Mouse (Mus musculus) limb, embryonic 11.5 days (tissue): ENCODE data around the gene Bend5. TPM values are rescaled to one million over a fixed set of nuclear protein-coding genes. Genes with fewer than 3 reads are reported as not detected.

ENCODE experiments used
- ATAC-seq: fragments of 200-750 bp; cut with Nextera tagmentation; 2 replicates; pipeline ENCODE4 v1.8.0; 2017; ENCODE audit warnings: low read depth; ENCODE audit not compliant: insufficient number of reproducible peaks, low FRiP score, low TSS enrichment
- DNase-seq: peaks from one replicate; pipeline ENCODE4 v3.0.0-alpha.2; 2015; ENCODE audit warnings: low spot score
- H3K27ac ChIP-seq: fragments of 300-500 bp; sonication (generic); replicated peaks from 2 replicates; pipeline ENCODE4 v1.5.1; 2014; ENCODE audit warnings: low read depth, mild to moderate bottlenecking, low read length
- H3K27me3 ChIP-seq: fragments of 300-500 bp; sonication (generic); 2 replicates; pipeline ENCODE4 v1.6.1; 2014; ENCODE audit warnings: mild to moderate bottlenecking, low read length, mixed read lengths; ENCODE audit not compliant: control insufficient read depth, insufficient read depth
- H3K36me3 ChIP-seq: fragments of 300-500 bp; sonication (generic); 2 replicates; pipeline ENCODE4 v1.6.1; 2014; ENCODE audit warnings: mild to moderate bottlenecking, low read length, moderate library complexity, mixed read lengths; ENCODE audit not compliant: control insufficient read depth, insufficient read depth
- H3K4me1 ChIP-seq: fragments of 300-500 bp; sonication (generic); 2 replicates; pipeline ENCODE4 v1.6.1; 2014; ENCODE audit warnings: low read length, mixed read lengths; ENCODE audit not compliant: control insufficient read depth, insufficient read depth
- H3K4me2 ChIP-seq: fragments of 300-500 bp; sonication (generic); 2 replicates; pipeline ENCODE4 v1.6.1; 2014; ENCODE audit warnings: low read depth, mild to moderate bottlenecking, moderate library complexity; ENCODE audit not compliant: severe bottlenecking
- H3K4me3 ChIP-seq: fragments of 300-500 bp; sonication (generic); 2 replicates; pipeline ENCODE4 v1.5.1; 2014; ENCODE audit warnings: low read depth, low read length
- H3K9ac ChIP-seq: fragments of 300-500 bp; sonication (generic); 2 replicates; pipeline ENCODE4 v1.6.1; 2014; ENCODE audit warnings: mild to moderate bottlenecking, low read length
- H3K9me3 ChIP-seq: fragments of 300-500 bp; sonication (generic); 2 replicates; pipeline ENCODE4 v1.6.1; 2016; ENCODE audit warnings: low read length; ENCODE audit not compliant: control insufficient read depth
- WGBS: fragments of 180-500 bp; shearing (Covaris S2); extraction: QIAGEN DNeasy Blood & Tissue Kit; methylation state at CpG from one replicate; pipeline ENCODE4 v1.1.7; 2014; 5-methylcytosine and 5-hydroxymethylcytosine counted together
- polyA plus RNA-seq: library from polyadenylated mRNA; unstranded; fragments of >200 nt; fragmentation: Nextera tagmentation; extraction: Ambion mirVana; gene quantifications from 2 replicates; pipeline ENCODE4 v1.2.1, GENCODE M21; 2014

Bend5 gene
- polyA plus RNA-seq, 1 experiment from 2014 or later, result 39.8 TPM

DNA sequence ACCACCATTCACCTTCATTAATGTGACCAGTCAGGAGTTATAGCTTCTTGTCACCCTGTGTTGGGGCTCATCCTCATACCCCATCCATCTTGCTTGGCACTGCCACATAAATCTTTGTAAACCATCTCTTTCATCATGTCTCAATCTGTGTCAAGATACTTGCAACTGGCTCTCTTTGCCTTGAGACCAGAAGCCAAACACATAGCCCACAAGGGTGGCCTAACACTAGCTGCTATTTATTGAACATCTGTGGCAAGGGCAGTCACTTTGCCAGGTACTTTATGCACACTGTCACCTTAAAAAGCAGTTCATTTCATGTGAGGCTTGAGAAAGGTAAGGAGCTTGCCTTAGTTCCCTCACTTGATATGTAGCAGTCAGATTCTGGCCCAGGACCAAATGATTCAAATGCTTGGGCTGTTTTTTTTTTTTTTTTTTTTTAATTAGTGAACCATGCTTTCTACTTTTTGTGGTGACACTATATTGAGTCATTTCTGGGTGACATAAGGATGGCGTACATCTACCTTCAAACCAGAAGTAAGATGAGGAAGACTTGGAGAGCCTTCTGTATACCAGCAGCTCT lies 9.7 kb downstream of the Bend5 start:
- H3K9ac ChIP-seq, result no peak overlapping the region
- H3K4me1 ChIP-seq, result no peaks in the 10 kb centered on the region
- H3K27me3 ChIP-seq, result no peaks in the 10 kb centered on the region
- DNase-seq, result no peak
- 95% methylated on average over 1 of the region's 1 CpGs for WGBS
- no peaks in the 10 kb centered on the region for H3K9me3 ChIP-seq
- no peak overlapping the region for H3K27ac ChIP-seq
- no peak overlapping the region for H3K4me3 ChIP-seq
- H3K36me3 ChIP-seq, result no peaks in the 10 kb centered on the region
- no peak for ATAC-seq
- H3K4me2 ChIP-seq, result no peak overlapping the region

DNA sequence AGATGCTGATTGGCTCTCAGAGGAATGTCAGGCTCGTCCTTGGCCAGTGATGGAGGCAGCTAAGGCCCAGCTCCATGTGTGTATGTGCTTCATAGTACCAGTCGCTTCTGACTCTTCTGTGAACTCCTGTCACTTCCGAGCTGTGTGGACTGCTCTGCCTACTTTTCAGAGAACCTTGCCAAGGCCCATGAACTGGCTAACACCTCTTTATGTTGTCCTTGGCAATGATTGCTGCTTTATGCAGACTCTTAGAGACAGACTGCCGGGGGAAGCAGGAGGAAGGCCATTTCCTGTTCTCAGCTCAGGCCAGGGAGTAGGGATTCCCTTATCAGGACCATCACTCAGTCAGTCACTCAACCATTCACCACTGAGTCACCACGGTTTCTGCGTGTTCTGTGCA lies 10.4 kb downstream of the Bend5 start:
- H3K27ac ChIP-seq, result no peak overlapping the region
- no peak for DNase-seq
- WGBS, result 71% methylated on average over 6 of the region's 6 CpGs
- no peak overlapping the region for H3K9ac ChIP-seq
- H3K36me3 ChIP-seq, result no peaks in the 10 kb centered on the region
- H3K4me1 ChIP-seq, result no peaks in the 10 kb centered on the region
- H3K4me3 ChIP-seq, result no peak overlapping the region
- H3K4me2 ChIP-seq, result no peak overlapping the region
- ATAC-seq, result no peak
- H3K27me3 ChIP-seq, result no peaks in the 10 kb centered on the region
- no peaks in the 10 kb centered on the region for H3K9me3 ChIP-seq

DNA sequence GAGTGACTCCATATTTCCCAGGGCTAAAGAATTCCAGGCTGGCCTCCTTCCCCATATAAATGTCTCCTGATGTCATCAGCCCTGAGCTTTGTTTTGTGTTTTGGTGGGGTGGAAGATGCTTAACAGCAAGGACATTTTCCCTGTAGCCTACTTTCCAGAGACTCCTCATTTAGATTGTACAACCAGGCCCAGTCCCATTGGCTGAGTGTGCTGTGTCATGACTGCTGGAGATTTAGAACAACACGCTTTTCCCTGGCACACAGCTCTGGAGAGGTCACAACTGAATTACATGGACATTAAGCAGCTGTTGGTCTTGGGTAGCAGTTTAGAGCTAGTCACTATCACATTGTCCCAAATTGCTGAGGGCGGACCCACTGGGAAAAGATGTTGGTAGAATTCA lies 16.4 kb downstream of the Bend5 start:
- no peak overlapping the region for H3K9ac ChIP-seq
- 92% methylated on average over 2 of the region's 2 CpGs for WGBS
- H3K27ac ChIP-seq, result no peak overlapping the region
- H3K27me3 ChIP-seq, result no peaks in the 10 kb centered on the region
- no peak overlapping the region for H3K4me3 ChIP-seq
- H3K9me3 ChIP-seq, result no peaks in the 10 kb centered on the region
- no peak for DNase-seq
- no peaks in the 10 kb centered on the region for H3K4me1 ChIP-seq
- peaks cover 7% of the 10 kb centered on the region; the same call in 1 of the 2 replicates for H3K36me3 ChIP-seq
- H3K4me2 ChIP-seq, result no peak overlapping the region
- ATAC-seq, result no peak

DNA sequence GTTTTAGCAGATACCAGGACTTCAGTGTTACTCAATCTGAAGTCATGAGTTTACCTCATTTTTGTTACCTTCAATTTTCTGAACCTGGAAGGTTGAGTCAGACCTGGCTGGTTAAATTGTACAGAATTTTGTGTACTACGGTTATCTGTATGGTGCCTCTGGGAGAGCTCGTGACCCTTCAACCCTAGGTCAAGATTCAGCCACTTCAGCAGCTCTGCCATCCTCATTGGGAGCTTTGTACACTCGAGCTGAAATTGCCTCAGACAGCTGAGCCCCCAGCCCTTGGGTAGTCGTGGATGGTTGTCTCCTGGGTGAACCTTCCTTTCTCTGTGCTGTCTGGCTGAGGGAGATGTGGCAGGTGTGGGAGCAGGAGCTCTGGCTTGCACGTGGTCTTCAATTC lies 17.2 kb downstream of the Bend5 start:
- Histone ChIP-seq H3K9ac (no peak overlapping the region), H3K4me3 (no peak overlapping the region), H3K9me3 (no peaks in the 10 kb centered on the region), H3K27ac (no peak overlapping the region), H3K4me1 (no peaks in the 10 kb centered on the region), H3K36me3 (peaks cover 7% of the 10 kb centered on the region; the same call in 1 of the 2 replicates), H3K27me3 (no peaks in the 10 kb centered on the region), H3K4me2 (no peak overlapping the region)
- no peak for DNase-seq
- WGBS, result 73% methylated on average over 5 of the region's 5 CpGs
- ATAC-seq, result no peak

DNA sequence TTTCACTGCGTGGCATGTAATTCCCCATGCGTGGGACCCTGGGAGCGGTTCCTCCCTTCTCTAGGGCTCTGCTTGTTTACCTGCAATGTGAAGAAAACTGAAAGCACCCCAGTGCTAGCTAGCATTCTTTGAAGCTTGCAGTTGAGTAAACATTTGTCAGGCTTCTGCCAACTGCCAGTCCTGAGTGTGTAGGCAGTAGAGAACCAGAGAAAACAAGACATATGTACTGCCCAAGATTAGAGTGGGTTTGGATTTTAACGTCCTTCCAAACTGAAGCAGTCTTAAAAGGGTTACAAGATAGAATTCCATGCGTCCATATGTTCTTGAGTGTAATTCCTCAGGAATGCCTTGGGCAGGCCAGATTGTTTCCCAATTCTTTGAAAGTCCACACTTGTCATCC lies 17.6 kb downstream of the Bend5 start:
- no peak overlapping the region for H3K4me3 ChIP-seq
- WGBS, result 89% methylated on average over 5 of the region's 5 CpGs
- no peaks in the 10 kb centered on the region for H3K27me3 ChIP-seq
- DNase-seq (no peak), ATAC-seq (no peak)
- H3K9me3 ChIP-seq, result no peaks in the 10 kb centered on the region
- H3K27ac ChIP-seq, result no peak overlapping the region
- H3K36me3 ChIP-seq, result peaks cover 7% of the 10 kb centered on the region; the same call in 1 of the 2 replicates
- no peak overlapping the region for H3K4me2 ChIP-seq
- no peak overlapping the region for H3K9ac ChIP-seq
- no peaks in the 10 kb centered on the region for H3K4me1 ChIP-seq

DNA sequence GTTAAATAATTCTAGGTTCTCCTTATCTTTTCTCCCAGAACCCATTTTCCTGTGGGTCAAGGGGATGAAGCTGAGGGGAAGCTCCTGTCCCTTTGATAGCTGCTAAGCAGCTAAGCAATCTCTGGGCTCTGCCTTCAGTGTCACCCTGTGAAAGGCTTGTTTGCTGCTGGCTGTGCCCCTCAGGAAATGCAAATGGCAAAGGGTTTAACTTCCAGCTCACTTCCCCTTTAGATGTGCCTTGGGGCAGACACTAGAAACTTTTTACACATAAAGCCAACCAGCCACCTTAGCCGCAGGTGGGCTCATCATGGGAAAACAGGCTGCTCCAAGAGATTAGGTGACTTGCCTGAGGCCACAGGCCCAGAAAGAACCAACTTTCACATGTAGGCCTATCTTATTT lies 26.9 kb downstream of the Bend5 start:
- Histone ChIP-seq H3K9ac (no peak overlapping the region), H3K4me1 (no peaks in the 10 kb centered on the region), H3K9me3 (no peaks in the 10 kb centered on the region), H3K27me3 (no peaks in the 10 kb centered on the region), H3K4me3 (no peak overlapping the region), H3K36me3 (no peaks in the 10 kb centered on the region; the same call in 1 of the 2 replicates), H3K27ac (no peak overlapping the region), H3K4me2 (no peak overlapping the region)
- DNase-seq, result no peak
- 81% methylated on average over 1 of the region's 1 CpGs for WGBS
- no peak for ATAC-seq

DNA sequence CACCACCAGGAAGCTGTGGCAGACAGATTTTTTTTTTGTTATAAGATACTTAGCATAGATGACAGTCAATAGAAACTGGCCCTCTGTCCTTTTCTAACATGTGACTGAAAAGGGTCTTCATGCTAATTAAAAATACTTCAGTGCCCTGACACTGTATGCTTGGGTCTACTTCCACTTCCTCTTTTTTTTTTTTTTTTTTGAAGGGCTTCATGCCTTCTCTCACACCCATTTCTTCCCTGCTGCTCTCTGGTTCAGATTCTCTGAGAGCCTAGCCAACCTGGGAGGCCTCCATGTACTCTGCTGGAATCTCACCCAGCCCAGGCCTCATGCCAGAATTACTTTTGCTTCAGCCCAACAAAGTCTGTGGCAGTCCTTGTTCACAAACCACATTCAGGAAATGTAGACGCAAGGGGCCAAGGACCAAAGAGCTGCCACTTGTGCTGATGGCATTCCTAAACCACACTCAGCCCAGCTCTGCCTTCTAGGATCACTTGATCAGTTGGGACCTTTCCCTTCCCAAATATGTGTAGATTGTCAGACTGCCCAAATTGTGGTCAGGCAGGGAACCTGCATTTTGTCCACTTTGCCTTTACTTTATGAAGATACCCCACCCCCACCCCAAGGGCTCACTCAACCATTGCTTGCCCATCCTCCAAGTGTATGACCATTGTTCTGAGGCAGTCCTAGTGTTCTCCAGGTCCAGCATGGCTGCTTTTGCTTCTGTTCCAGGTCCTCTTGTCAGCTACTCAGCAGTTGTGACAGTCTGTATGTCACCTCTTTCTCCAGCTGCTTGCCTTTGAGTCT lies 27.8 kb downstream of the Bend5 start:
- Histone ChIP-seq H3K9ac (no peak overlapping the region), H3K27me3 (no peaks in the 10 kb centered on the region), H3K36me3 (no peaks in the 10 kb centered on the region; the same call in 1 of the 2 replicates), H3K4me2 (no peak overlapping the region), H3K9me3 (no peaks in the 10 kb centered on the region), H3K4me3 (no peak overlapping the region), H3K4me1 (no peaks in the 10 kb centered on the region), H3K27ac (no peak overlapping the region)
- DNase-seq (no peak), ATAC-seq (no peak)
- WGBS, result 93% methylated on average over 1 of the region's 1 CpGs

DNA sequence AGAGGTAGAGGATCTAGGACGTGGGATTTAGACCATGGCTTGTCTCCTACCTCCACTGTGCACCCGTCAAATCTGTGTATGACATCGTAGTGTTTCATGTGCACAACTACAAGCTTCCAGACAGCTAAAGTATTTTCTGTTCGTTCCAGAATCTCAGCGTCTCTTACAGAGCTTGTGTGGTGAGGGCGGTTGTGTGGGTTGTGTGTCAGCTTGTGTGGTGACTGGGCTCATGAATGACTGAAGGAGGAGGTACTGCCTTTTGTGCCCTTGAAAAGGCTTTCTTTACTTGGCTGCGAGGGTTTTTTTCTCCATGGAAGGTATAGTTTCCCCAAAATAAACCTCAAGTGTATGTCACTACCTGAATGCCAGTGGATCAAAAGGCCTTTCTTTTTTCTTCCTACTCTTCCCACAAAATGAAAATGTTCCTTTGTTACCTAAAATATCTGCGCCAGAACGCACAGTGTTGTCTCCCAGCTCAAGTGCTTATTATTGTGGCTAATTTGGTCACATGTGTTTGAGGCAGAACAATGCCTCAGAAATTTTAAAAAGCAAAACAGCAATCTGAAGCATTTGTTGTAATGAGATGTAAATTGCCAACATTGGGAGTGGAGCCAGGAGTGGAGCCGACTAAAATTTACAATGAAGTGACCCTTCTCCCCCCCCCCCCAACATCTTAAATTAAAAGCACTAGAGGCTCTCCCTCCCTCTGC lies 29.3 kb downstream of the Bend5 start:
- Histone ChIP-seq H3K4me3 (no peak overlapping the region), H3K9me3 (no peaks in the 10 kb centered on the region), H3K36me3 (no peaks in the 10 kb centered on the region; the same call in 1 of the 2 replicates), H3K9ac (no peak overlapping the region), H3K4me1 (no peaks in the 10 kb centered on the region), H3K27ac (no peak overlapping the region), H3K4me2 (no peak overlapping the region), H3K27me3 (no peaks in the 10 kb centered on the region)
- no peak for ATAC-seq
- 86% methylated on average over 10 of the region's 10 CpGs for WGBS
- DNase-seq, result no peak
